Mouse (Mus musculus) Muller cell, postnatal 12 days (primary cell): ENCODE data around the gene St3gal3.
A peak's percentile ranks its signal among the peaks of the same experiment; 100 is the strongest.

Experiments
- DNase-seq: peaks from one replicate; pipeline ENCODE4 v3.0.0-alpha.2; 2015; ENCODE audit errors: inconsistent ontology term

The St3gal3 gene

DNA sequence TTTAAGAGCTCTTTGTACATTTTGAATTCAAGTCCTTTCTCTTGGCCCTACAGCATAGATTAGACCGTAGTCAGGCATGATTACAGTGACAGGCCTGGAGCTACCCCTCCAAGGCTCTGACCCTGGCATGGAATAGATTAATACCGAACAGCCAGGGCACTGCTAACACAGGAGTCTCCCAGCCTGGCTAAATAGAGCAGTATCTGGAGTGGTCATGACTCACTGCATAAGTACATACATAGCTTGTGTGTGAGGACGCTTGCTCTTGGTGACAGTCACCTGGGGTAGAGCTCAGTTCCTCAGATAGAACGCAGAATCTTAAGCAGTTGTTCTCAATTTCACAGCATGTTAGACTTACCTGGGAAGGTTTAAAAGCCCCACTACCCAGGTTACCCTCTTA is 112.3 kb downstream of the St3gal3 start:
- DNase-seq = no peak

DNA sequence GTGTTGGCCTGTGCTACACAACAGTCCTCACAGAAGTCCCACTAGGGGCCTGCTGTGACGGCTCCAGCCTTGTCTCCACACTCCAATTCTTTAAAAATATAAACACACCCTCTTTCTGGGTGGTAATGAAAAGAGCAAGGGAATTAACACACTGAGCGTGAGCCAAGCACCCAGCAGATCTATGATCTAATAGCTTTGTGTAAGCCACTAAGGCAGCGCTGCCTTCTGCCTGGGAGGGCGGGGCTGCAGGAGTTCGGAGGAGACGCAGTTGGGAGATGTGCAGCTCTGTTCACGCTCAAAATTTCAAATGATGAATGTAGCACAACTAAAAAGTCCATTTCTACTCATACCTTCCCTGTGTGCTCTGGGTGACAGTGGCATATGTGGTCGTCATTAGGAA is 115.1 kb downstream of the St3gal3 start:
- DNase-seq = no peak

DNA sequence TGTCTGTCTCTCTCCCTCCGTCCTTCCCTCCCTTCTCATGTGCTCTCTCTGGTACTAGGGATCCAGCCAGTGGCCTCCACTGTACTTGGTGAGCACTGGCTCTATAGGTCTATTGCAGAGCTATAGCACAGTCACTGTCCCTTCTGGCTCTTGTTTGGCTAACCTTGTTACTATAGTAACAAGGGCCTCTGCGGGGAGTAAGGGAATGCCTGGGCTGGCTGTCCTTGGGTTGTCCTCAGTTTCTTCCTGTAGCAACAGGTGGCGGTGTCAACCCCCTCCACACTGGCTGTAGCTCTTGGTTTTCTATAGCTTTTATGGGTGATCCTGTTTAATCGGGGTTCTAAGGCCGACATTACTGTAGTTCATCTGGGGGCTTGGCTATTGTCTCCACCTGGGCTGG is 115.5 kb downstream of the St3gal3 start:
- no peak for DNase-seq

DNA sequence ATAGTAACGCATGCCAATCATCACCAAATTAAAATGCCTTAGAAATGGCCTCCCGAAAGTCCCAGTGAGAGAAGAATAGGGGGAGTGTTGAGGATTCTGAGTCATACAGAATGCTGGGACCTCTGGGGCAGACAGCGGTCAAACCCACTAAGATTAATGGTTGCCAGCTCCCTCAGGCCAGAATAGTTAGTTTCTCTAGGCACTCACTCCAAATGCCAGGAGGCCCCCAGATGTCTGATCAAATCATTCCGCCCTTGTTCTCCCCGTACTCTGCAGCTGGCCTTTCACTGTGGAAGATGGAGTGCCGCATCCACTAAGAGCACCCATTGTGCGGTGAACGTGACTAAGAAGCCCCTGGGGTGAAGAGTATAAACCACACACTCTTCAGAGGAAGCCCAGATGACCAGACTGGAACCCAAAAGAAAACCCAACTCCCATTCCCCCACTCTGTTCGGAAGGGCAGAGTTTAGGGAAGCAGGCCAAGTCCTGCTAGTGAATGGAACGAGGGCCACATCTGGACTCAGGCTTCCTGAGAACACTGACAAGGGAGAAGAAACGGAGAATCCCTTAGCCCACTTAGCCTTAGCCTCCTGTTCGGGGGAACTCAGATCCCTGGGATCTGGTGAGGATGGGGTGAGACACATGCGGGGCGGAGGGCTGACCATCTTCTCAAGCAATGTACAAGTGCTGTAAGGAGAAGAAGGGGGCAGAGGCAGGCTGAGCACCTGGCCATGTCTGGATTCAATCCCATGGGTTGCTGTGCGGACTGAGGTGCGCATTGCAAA is 117.5 kb downstream of the St3gal3 start:
- DNase-seq = peak; percentile 96

DNA sequence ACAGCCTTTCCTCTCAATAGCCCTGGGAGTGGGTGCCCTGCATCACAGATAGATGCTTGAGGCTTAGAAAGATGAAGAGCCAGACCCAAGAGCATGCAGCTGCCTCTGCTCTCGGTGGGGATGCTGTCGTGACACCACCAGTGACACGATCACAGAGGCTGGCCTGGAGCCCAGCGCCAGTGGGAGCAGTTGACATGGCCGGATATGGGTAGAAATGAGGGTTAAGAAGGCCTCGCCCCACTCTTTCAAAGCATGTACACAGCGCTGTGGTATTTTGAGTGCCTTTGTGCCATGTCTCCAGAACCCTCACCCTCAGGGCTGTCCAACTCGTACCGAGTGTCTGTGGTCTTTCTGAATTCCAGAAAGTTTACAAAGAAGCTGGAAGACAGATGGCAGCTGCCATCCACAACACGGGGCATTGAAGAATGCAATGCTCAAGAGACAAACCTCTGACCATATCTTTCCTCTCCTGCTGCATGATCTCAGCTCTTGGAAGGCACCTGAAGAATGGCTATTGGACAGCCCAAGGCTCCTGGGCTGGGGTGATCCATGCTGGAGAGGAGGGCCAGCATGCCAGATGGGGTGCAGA is 118.3 kb downstream of the St3gal3 start:
- peak; percentile 96 for DNase-seq

DNA sequence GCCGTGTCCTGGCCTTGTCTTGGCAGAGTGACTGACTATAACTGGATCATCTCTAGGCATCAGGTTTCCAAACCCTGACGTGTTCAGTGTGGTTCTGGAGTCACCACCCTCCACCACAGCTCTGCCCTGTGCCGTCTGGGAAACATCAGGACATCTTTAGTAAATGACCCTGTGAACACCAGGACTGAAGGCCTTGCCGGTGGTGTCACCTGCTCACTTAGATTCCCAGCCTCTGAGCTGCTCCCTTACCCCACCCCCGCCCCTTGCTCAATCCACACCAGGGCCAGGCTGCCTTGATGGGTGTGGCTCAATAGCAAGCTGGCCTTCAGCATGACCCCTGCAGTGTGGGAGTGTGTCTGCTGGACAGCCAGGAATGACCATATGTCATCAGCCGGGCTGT is 119.1 kb downstream of the St3gal3 start:
- peak; percentile 81 for DNase-seq

DNA sequence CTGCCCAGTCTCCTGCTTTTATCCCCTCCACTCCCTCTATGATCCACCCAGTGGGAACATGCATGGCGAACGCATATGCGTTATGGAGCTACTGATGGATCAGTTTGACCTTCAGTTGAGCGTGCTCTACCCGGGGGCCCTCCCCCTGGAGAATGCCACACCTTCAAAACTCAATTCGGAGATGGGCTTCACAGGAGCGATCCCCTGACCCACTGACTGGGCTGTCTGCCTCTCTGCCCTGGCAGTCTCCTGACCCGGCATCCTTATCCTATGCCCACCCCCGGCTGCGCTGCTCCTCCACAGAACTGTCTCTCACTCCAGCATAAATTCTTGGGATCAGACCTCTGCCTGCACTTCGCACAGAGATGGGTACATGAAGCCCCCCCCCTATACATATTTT is 119.6 kb downstream of the St3gal3 start:
- DNase-seq = no peak

DNA sequence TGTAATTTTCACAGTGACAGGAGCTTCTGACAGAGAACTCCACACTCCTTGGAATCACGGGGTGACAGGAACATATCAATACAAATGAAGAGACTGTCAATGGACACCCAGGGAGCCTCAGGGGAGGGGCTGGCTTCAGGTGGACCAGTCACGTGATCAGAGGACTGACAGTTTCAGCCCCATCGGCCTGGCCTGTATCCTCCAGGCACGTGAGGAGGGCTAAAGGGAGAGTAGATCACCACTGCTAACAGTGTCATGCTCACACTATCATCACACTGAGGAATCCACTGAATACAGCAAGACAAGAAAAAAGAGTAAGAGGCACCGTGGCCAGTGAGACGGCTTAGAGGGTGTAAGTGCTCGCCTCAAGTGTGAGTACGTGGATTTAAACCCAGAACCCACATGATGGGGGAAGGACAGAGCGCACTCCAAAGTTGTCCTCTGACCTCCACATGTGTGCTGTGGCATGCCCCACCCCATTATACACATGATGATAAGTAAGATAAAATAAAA is 124.0 kb downstream of the St3gal3 start:
- DNase-seq = no peak

DNA sequence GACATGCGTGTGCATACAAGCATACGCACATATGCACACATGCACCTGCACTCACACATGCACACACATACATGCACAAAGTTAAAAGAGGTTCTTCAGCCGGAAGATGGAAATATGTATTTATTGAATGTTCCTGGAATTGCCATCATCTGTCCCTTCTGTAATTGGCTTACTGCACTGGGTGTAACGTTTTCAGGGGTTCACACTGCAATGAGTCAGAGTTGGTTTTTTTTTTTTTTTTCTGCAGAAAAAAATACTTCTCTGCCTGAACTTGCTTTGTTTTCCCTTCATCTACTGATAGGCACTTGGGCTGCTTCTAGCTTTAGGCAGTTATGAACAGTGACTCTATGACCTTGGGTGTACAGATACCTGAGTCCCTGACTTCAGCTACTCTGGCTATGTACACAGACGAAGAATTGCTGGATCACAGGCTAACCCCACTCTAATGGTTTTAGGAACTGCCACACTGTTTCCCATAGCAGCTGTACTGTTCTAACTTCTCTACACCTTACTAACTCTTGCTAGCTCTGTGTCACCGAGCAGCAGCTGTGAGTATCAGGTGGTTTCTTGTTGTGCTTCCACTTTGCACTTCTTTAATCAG is 126.2 kb downstream of the St3gal3 start:
- DNase-seq = no peak

DNA sequence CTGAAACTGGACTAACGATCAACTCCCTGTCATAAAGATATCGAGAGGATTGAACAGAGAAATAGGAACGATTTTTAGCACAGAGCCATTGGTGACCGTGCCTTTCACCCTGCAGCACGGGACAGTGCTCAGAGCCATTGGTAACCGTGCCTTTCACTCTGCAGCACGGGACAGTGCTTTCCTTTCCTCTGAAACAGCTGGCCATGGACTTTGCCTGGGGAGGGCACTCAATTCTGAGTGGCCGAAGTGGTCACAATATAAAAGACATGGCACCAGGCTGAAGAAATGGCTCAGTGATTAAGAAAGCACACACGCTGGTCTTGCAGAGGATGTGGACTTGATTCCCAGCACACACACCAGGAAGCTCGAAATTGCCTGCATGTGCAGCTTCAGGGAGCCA is 133.4 kb downstream of the St3gal3 start:
- no peak for DNase-seq

DNA sequence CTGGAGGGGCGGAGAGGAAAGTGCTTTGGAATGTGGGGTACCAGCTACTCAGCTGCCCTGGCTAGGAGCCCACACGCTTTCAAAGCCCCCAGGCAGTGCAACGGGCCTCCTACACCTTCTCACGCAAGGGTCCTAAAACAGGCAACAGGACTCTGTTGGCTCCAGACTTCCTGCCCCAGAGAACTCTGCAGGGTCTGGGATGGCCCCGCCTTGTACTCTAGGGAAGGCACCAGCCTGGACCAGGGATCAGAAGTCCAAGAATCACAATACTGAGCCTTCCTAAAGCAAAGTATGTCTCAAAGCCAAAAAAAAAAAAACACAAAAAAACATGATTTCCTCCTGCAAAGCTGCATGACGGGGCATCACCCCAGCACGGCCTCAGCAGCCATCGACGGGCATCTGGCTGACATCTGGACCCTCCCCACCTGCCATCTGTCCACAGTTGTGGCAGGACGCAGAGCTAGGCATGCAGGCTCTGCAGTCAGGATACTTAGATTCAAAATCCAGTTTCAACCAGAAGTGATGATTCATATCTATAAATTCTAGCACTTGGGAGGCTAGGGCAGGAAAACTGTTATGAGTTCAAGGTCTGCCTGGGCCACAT is 134.0 kb downstream of the St3gal3 start:
- DNase-seq = no peak

DNA sequence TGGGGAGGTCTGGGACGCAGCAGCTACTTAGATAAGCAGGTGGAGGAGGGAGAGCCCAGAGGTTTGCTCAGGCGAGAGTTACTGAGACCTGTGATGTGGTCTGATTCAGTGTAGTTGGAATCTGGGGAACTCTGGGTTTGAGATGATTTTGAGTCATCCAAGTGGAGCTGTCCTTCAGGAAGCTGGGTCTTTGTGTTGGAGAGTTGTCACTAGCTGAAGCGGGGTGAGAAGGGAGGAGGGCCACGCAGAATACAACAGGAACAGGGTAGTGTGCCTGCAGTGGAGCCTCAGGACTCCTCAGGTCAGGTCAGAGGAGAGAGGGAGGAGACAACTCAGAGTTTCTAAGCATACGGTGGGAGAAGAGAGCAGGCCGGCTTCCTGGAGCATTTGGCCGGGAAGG is 134.8 kb downstream of the St3gal3 start:
- DNase-seq = peak; percentile 82

DNA sequence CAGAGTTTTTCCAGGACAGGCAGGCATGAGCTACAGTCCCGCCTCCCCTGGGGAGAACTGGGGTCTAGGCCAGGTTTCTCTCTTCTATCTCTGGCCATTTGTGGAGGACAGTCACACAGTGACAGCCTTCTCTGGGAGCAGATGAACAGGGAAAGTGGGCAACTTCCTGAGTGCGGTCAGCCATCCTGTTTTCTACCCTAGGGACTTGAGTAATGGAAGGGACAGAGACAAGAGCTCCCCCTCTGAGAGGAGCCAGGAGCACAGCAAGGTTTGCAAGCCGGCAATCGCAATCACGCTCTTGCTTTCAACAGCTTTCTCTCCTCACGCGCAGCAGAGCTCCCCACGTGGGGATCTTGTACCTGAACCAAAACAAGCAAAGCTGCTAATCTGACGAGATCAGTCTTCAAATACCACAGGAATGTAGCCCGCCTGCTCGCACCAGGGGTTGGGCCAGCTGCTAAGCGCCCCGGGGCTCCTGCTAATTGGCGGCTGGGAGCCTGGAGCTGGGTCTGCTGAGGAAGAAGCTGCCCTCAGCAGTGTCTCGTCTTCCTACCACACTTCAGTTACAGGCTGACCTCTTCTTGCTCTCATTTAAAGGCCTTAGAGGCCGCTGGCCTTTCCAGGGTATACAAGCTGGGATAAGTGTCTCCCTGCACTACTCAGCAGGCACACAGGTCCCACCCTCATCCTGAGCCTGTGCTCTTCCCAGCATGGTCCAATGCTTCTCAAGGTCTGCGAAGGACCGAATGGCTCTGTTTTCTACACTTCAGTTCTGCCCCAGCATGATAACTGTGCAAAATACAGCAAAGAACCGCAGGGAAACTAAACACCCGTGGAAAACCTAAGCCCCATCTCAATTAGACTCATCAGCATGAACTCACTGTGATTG is 137.1 kb downstream of the St3gal3 start:
- DNase-seq = peak; percentile 96

DNA sequence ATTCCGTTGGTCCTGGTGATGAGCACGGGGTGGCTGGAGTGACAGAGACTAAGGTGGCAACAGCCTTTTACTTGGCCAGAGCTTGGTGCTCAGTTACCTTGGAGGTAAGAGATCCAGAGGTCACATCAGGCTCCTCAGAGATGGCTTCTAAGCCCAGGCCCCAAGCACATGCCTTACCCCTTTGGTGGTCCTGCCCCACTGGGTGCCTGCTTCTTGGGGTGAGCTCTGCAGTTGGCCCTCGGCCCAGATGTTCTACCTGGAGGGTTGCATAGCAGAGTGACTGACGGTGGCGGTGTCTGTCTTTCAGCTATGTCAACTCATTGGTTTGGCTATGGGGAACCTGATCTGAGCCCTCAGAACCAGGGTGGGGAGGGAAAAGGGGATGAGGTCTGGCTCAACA is 138.0 kb downstream of the St3gal3 start:
- no peak for DNase-seq

DNA sequence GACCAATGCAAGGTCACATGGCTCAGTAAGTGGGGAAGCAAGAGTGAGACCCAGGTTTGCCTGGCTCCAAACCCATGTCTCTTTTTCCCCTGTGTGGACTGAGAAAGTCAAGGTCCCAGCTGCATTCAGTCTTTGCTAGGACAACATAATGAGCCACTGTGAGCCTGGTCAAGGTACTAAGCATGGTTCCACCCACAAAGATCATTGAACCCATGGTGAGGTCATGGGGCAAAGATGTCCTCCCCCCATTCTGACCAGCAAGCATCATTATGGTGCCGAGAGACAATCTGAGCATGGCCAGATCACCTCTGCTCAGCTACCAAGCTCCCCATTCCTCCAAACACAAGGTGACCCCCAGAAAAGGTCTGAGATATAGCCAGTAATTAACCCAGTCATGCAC is 139.3 kb downstream of the St3gal3 start:
- DNase-seq = no peak

DNA sequence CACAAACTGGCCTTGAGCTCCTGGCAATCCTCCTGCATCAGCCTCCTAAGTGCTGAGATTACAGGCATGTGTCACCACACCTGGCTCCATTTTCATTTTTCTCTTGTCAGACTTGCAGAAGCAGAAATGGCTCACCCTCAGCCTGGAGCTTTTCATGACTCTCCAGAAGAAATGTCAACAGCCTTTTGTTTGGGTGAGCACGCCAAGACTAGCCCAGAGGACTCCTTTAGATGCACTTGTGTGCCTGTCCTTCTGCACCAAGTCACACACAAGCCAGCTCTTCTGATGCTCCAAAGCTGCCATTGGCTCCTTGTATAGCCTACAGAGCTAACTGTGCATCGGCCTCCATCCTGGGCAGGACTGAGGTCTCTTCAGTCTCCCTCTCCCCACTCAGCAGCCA is 141.3 kb downstream of the St3gal3 start:
- no peak for DNase-seq

DNA sequence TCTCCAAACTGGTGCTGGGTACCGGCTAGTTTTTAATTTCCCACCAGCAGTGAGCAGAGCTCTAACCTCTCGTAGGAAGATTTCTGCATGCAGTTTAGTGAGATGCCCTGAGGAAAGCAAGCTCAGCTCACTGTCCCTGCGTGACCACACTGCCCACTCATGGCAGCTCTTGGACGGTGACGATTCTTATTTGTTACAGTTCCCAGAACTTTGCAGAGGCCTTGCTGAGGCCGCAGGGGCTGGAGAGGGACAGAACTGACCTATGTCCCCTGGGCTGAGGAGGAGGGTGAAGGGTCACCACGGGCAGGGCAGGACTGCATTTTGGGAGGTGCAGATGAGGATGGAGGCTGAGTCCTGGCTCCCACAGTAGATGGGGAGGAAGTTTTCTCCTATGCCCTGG is 141.8 kb downstream of the St3gal3 start:
- no peak for DNase-seq

DNA sequence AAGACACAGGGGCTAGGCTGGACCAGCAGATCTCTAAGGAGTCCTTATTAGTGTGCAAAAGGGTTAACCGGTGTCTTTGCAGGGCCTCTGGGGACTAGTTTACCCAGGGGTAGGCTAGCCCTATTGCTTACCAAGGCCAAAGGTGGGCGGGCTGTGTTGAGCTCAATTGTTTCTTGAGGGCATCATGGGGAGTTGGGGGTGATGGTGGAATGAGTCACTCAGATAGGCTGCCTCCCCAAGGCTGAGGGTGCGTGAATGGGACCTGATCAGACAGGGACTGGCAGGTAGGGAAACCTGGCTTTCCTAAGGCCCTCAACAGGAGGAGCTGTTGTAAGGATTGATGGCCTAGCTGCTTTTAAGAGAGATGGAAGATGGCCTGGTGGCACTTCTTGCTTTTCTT is 142.7 kb downstream of the St3gal3 start:
- DNase-seq = no peak

DNA sequence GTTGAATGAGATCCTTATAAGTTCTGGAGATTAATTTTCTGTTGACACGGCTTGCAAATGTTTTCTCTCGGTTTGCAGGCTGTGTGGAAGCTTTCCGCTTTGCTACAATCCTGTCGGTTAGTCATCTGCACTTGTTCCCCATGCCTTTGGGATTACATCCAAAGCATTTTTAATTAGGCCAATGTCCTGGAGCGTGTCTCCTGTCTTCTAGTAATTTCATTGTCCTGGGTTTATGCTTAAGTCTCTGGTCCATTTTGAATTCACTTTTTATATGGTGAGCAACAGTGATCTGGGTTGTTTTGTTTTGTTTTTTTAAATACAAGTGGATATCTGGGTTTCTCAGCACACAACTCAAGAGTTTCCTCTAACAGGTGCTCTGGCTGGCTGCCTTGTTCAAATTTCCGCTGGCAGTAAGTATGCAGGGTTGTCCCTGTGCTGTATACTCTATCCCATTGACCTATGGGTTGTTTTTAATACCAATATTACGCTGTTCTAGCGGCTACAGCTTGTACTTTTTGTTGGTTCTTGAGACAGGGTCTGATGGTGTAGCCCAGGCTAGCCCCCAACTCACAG is 143.6 kb downstream of the St3gal3 start:
- DNase-seq = peak; percentile 80

DNA sequence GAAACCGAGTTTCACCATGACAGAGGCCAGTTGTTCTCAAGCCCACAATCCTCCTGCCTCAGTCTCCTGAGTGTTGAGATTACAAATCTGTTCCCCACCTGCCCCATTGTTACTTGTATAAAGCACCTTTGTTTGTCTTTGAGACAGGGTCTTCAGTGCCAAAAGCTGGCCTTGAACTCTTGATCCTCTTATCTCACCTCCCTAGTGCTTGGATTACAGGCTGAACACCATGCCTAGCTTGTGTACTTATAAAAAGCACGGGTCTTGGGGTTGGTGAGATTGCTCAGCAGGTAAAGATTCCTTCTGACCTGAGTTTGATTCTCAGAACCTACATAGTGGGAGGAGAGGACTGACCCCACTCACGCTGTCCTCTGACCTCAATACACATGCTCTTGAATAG is 144.1 kb downstream of the St3gal3 start:
- DNase-seq = no peak

DNA sequence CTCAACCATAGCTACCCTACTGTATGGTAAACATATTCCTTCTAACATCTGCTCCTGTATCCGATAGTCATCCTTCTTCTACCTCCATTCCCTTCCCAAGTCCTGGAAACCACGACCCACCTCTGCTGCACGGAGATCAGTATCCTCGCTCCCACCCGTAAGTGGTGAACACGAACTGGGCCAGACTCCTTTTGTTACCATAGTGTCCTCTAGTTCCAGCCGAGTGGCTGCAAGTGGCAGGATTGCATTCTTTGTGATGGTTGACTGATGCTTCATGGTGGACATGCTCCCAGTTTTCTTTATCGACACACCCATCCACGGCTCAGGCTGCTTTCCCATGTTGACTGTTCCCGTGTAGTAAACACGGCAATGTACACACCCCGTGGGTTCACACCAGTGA is 144.9 kb downstream of the St3gal3 start:
- no peak for DNase-seq
